ENCODE assay signal across 8 mouse cellular contexts in genomic region chr11:77685383-77686265, GRCm38 (mm10). TPM values are rescaled to one million over a fixed set of nuclear protein-coding genes. Genes with fewer than 3 reads are reported as not detected.
DNase-seq lines count a peak whose midpoint lies in the region; ATAC-seq and TF ChIP-seq lines count a peak whose summit lies in the region.

TSS of gene Nufip2 (plus strand) at chr11:77686155.

- no peaks in the 10 kb centered on the region for H3K27me3 ChIP-seq in megakaryocyte, embryonic 14.5 days (replicated peaks)

- ATAC-seq in activated CD4-positive, CD25-positive, alpha-beta regulatory T cell, adult 4 months, result peak; percentile 97

- DNase-seq in gastrocnemius, adult 8-10 months (ENCODE audit: low spot score in 2 of 2), result peak; percentile 98 to 99
- peak; percentile 90 for DNase-seq in hindlimb bud, embryonic 11.5 days (ENCODE audit: extremely low spot score, low read depth, low spot score)
- DNase-seq in left cerebral cortex, adult 8-10 months (ENCODE audit: low spot score in 2 of 2), result peak; percentile 99
- peak; percentile 99 to 100 for DNase-seq in right cerebral cortex, postnatal 10 days (ENCODE audit: low spot score in 2 of 2)
- DNase-seq in urinary bladder, postnatal 25 days (ENCODE audit: low spot score), result peak; percentile 95

- no peaks in the 10 kb centered on the region for H3K9me3 ChIP-seq in megakaryocyte, embryonic 14.5 days

- TF ChIP-seq CTCF in cortical plate, adult 2 months (IDR thresholded peaks at IDR 0.05; ENCODE audit: extremely low read depth, insufficient read depth, low read length), result no peak

- peaks cover 18% of the 10 kb centered on the region for H3K36me3 ChIP-seq in megakaryocyte, embryonic 14.5 days (replicated peaks; ENCODE audit: low read length)

- H3K27ac ChIP-seq in cortical plate, adult 2 months (ENCODE audit: insufficient read depth, low read length), result peak within 1 kb of the TSS; percentile 98

- H3K4me1 ChIP-seq in cortical plate, adult 2 months (ENCODE audit: control insufficient read depth, insufficient read depth, low read length), result no peaks in the 10 kb centered on the region
- peaks cover 33% of the 10 kb centered on the region; the same call in 1 of the 2 replicates for H3K4me1 ChIP-seq in megakaryocyte, embryonic 14.5 days

- H3K4me3 ChIP-seq in cortical plate, adult 2 months (ENCODE audit: insufficient read depth, low read length), result peak within 1 kb of the TSS; percentile 62
- peak within 1 kb of the TSS; percentile 99 for H3K4me3 ChIP-seq in megakaryocyte, embryonic 14.5 days (replicated peaks)

- TF ChIP-seq POLR2A in cortical plate, adult 2 months (IDR thresholded peaks at IDR 0.05; ENCODE audit: extremely low read depth, insufficient read depth, low read length), result peak; percentile 99

RNA-seq across cellular contexts. Expression of gene Nufip2, which starts in this region (rescaled TPM):
- polyA plus RNA-seq in activated CD4-positive, CD25-positive, alpha-beta regulatory T cell, adult 4 months (2017; shearing (Covaris generic)), result 10 to 100 TPM; 16.2 to 20.5 TPM
- 15.4 and 17.2 TPM in 2 replicates for polyA plus RNA-seq in cortical plate, adult 2 months (2012; rRNA removed)
- 10 to 100 TPM; 31.0 to 38.3 (median 33.6) TPM for total RNA-seq in gastrocnemius, adult 8-10 months (2022)
- total RNA-seq in left cerebral cortex, adult 8-10 months (2022), result 10 to 100 TPM; 63.5 to 69.0 (median 67.1) TPM
- polyA plus RNA-seq in megakaryocyte, embryonic 14.5 days (2012; ENCODE audit: insufficient read depth, low replicate concordance), result 8.0 and 25.8 TPM in 2 replicates

Comparison
In these comparisons a context has a peak if more than half of its experiments do, and no peak if none do; other contexts are left out.
1. Peak in every context shown above with its lines: DNase-seq, ATAC-seq, H3K4me3 ChIP-seq and H3K27ac ChIP-seq.